ENCODE assay signal across 8 mouse cellular contexts in genomic region chr1:75704832-75705650, GRCm38 (mm10).
DNase-seq lines count a peak whose midpoint lies in the region; ATAC-seq lines count a peak whose summit lies in the region.
"Had no signal": no experiment of that assay in that cellular context is flagged by ENCODE, and none has a peak within 500 bp of the region (broad histone marks: within the 10 kb centered on the region; RNA-seq: fewer than 3 reads in every experiment).

No protein-coding gene starts in this region.

- H3K9me3 ChIP-seq in lung, embryonic 15.5 days: no peaks in the 10 kb centered on the region
- H3K9me3 ChIP-seq in forebrain, embryonic 11.5 days (ENCODE audit: control insufficient read depth, low read length): no peaks in the 10 kb centered on the region
- no peaks in the 10 kb centered on the region for H3K9me3 ChIP-seq in neural tube, embryonic 12.5 days

- DNase-seq in lung, postnatal 14 days: no peak
- peak; percentile 67 for DNase-seq in forebrain, embryonic 11.5 days (ENCODE audit: low spot score)
- DNase-seq in layer of hippocampus, adult 9-10 months (ENCODE audit: low spot score): peak; percentile 25
- no peak for DNase-seq in yolk sac, embryonic 10.5 days (ENCODE audit: low spot score)
- DNase-seq in cerebellum, adult 9-11 months: no peak

- H3K4me1 ChIP-seq in lung, embryonic 15.5 days: no peaks in the 10 kb centered on the region
- H3K4me1 ChIP-seq in forebrain, embryonic 11.5 days (replicated peaks; ENCODE audit: control insufficient read depth, insufficient read depth, low read length): no peaks in the 10 kb centered on the region; the same call in none of the 2 replicates
- peaks cover 7% of the 10 kb centered on the region; the same call in 1 of the 2 replicates for H3K4me1 ChIP-seq in neural tube, embryonic 12.5 days

- 57% methylated on average over 24 of the region's 24 CpGs for WGBS in lung, embryonic 15.5 days
- WGBS in forebrain, embryonic 11.5 days: 22% methylated on average over 24 of the region's 24 CpGs
- 20% methylated on average over 24 of the region's 24 CpGs for WGBS in neural tube, embryonic 12.5 days

- no peak overlapping the region for H3K9ac ChIP-seq in lung, embryonic 15.5 days
- no peak overlapping the region; the same call in 1 of the 2 replicates for H3K9ac ChIP-seq in forebrain, embryonic 11.5 days (ENCODE audit: low read length)
- H3K9ac ChIP-seq in neural tube, embryonic 12.5 days: no peak overlapping the region

- H3K27ac ChIP-seq in lung, embryonic 15.5 days: no peak overlapping the region
- H3K27ac ChIP-seq in forebrain, embryonic 11.5 days (ENCODE audit: low read depth, low read length): peak overlapping the region; percentile 57
- H3K27ac ChIP-seq in neural tube, embryonic 12.5 days: no peak overlapping the region
- H3K27ac ChIP-seq: macrophage had no signal

- H3K36me3 ChIP-seq in lung, embryonic 15.5 days: no peaks in the 10 kb centered on the region
- no peaks in the 10 kb centered on the region for H3K36me3 ChIP-seq in forebrain, embryonic 11.5 days (ENCODE audit: control insufficient read depth, insufficient read depth, low read length)
- H3K36me3 ChIP-seq in neural tube, embryonic 12.5 days: no peaks in the 10 kb centered on the region

- no peak overlapping the region for H3K4me3 ChIP-seq in lung, embryonic 15.5 days
- no peak overlapping the region for H3K4me3 ChIP-seq in forebrain, embryonic 11.5 days (ENCODE audit: low read depth, low read length)
- no peak overlapping the region; the same call in 1 of the 2 replicates for H3K4me3 ChIP-seq in neural tube, embryonic 12.5 days

- no peaks in the 10 kb centered on the region for H3K27me3 ChIP-seq in lung, embryonic 15.5 days
- no peaks in the 10 kb centered on the region; the same call in 1 of the 2 replicates for H3K27me3 ChIP-seq in forebrain, embryonic 11.5 days (ENCODE audit: control insufficient read depth, insufficient read depth, low read length)
- no peaks in the 10 kb centered on the region for H3K27me3 ChIP-seq in neural tube, embryonic 12.5 days (replicated peaks)

- ATAC-seq in lung, embryonic 15.5 days (ENCODE audit: borderline replicate concordance, extremely low read depth, low FRiP score, low TSS enrichment): no peak
- ATAC-seq in forebrain, embryonic 11.5 days (replicated peaks; ENCODE audit: low FRiP score): peak; percentile 82
- 0 out of 2 replicates have a peak, but pooled peaks have one; percentile 33 for ATAC-seq in neural tube, embryonic 12.5 days (ENCODE audit: low FRiP score, low read depth)

- peak overlapping the region; percentile 7; the same call in 1 of the 2 replicates for H3K4me2 ChIP-seq in lung, embryonic 15.5 days
- H3K4me2 ChIP-seq in forebrain, embryonic 11.5 days (ENCODE audit: low read depth, low read length, severe bottlenecking): peak overlapping the region; percentile 26; the same call in 1 of the 2 replicates
- H3K4me2 ChIP-seq in neural tube, embryonic 12.5 days (replicated peaks): peak overlapping the region; percentile 49

Comparison
In these comparisons a context has a peak if more than half of its experiments do, and no peak if none do; other contexts are left out.
1. DNase-seq: peak in forebrain, embryonic 11.5 days (single experiment) and layer of hippocampus, adult 9-10 months (single experiment); none in lung, postnatal 14 days (single experiment), yolk sac, embryonic 10.5 days (single experiment) and cerebellum, adult 9-11 months (single experiment).
2. Peak in every context shown above with its lines, with median percentiles within 50 percentile points of each other: H3K4me2 ChIP-seq.